Mouse (Mus musculus) CH12.LX (cell line): Measurements from ENCODE around the gene Apex1. TPM values are rescaled to one million over a fixed set of nuclear protein-coding genes. Genes with fewer than 3 reads are reported as not detected.
A peak's percentile ranks its signal among the peaks of the same experiment; 100 is the strongest.

Experiments used
- DNase-seq: peaks from one replicate; pipeline ENCODE4 v3.0.0-alpha.2; 2013; ENCODE audit errors: extremely low read depth
- H3K27ac ChIP-seq: 2 replicates; pipeline ENCODE4 v1.5.1; 2012; ENCODE audit warnings: low read depth, mild to moderate bottlenecking, control low read depth, moderate library complexity; ENCODE audit not compliant: insufficient read depth
- H3K27me3 ChIP-seq: replicated peaks from 2 replicates; pipeline ENCODE3; 2012; ENCODE audit warnings: inconsistent platforms
- H3K36me3 ChIP-seq, 2 experiments: replicated peaks in 1 of 2; 2 replicates each; pipeline versions ENCODE3 to v1.6.1; 2012; ENCODE audit warnings: inconsistent platforms in 1 of 2, low read length in 1 of 2, mild to moderate bottlenecking in 1 of 2, mixed read lengths in 1 of 2, moderate library complexity in 1 of 2; ENCODE audit not compliant: control insufficient read depth in 1 of 2, insufficient read depth in 1 of 2
- H3K4me1 ChIP-seq, 2 experiments: 2 replicates each; pipeline ENCODE4 v1.6.1; 2012; ENCODE audit warnings: inconsistent platforms in 1 of 2, moderate library complexity in 1 of 2; ENCODE audit not compliant: insufficient read depth in 2 of 2, control insufficient read depth in 1 of 2
- H3K4me2 ChIP-seq: 2 replicates; pipeline ENCODE4 v1.6.1; 2012; ENCODE audit warnings: low read depth, mild to moderate bottlenecking, control low read depth; ENCODE audit not compliant: poor library complexity, insufficient read depth, severe bottlenecking
- H3K4me3 ChIP-seq, 3 experiments: fragments of 150-350 bp in 1 of 3; sonication (generic) in 1 of 3; replicated peaks in 1 of 3; 2 replicates each; pipeline versions ENCODE3 to v1.5.1; 2011 to 2012; ENCODE audit warnings: low read depth in 2 of 3, low read length in 2 of 3, mild to moderate bottlenecking in 2 of 3, moderate library complexity in 2 of 3, control low read depth in 1 of 3, improper control_type of control experiment in 1 of 3, inconsistent platforms in 1 of 3, mixed read lengths in 1 of 3; ENCODE audit not compliant: poor library complexity in 1 of 3
- H3K79me2 ChIP-seq: replicated peaks from 2 replicates; pipeline ENCODE4 v1.6.1; 2012; ENCODE audit warnings: mild to moderate bottlenecking, moderate library complexity; ENCODE audit not compliant: control insufficient read depth, poor library complexity, insufficient read depth, severe bottlenecking; ENCODE audit errors: extremely low read depth
- H3K9ac ChIP-seq: 2 replicates; pipeline ENCODE4 v1.6.1; 2012; ENCODE audit warnings: low read depth, mild to moderate bottlenecking, control low read depth, moderate library complexity; ENCODE audit not compliant: insufficient read depth
- H3K9me3 ChIP-seq: replicated peaks from 2 replicates; pipeline ENCODE3; 2012; ENCODE audit warnings: low read length, inconsistent platforms, mixed read lengths
- CHD1 ChIP-seq: IDR thresholded peaks from 2 replicates; pipeline ENCODE4 v1.6.1; 2012; ENCODE audit warnings: low read depth, low read length, improper control_type of control experiment, inconsistent platforms
- CHD2 ChIP-seq: IDR thresholded peaks from 2 replicates; pipeline ENCODE4 v1.6.1; 2011; ENCODE audit warnings: low read length, improper control_type of control experiment
- CTCF ChIP-seq, 2 experiments: IDR thresholded peaks in 1 of 2; conservative IDR thresholded peaks in 1 of 2; 2 replicates each; pipeline ENCODE4 v1.5.1; 2011 to 2012; ENCODE audit warnings: low read depth in 2 of 2, low read length in 2 of 2, improper control_type of control experiment in 1 of 2, inconsistent platforms in 1 of 2, mild to moderate bottlenecking in 1 of 2, moderate library complexity in 1 of 2
- E2F4 ChIP-seq: IDR thresholded peaks from 2 replicates; pipeline ENCODE4 v1.6.1; 2011; ENCODE audit warnings: low read depth, low read length, improper control_type of control experiment; ENCODE audit not compliant: insufficient replicate concordance
- ELF1 ChIP-seq: IDR thresholded peaks from 2 replicates; pipeline ENCODE4 v1.6.1; 2014; ENCODE audit warnings: low read depth, mild to moderate bottlenecking, inconsistent platforms, low read length, improper control_type of control experiment
- EP300 ChIP-seq: IDR thresholded peaks from 2 replicates; pipeline ENCODE4 v1.6.1; 2011; ENCODE audit warnings: low read length, improper control_type of control experiment
- HCFC1 ChIP-seq: IDR thresholded peaks from 2 replicates; pipeline ENCODE4 v1.6.1; 2012; ENCODE audit warnings: low read depth, mild to moderate bottlenecking, inconsistent platforms, low read length, improper control_type of control experiment
- JUND ChIP-seq: conservative IDR thresholded peaks from 2 replicates; pipeline ENCODE4 v1.6.1; 2011; ENCODE audit warnings: low read depth, low read length, improper control_type of control experiment
- MAFK ChIP-seq: IDR thresholded peaks from 2 replicates; pipeline ENCODE4 v1.6.1; 2011; ENCODE audit warnings: low read length, improper control_type of control experiment; ENCODE audit not compliant: insufficient replicate concordance
- MAX ChIP-seq: IDR thresholded peaks from 2 replicates; pipeline ENCODE4 v1.6.1; 2011; ENCODE audit warnings: low read length, improper control_type of control experiment
- MAZ ChIP-seq: IDR thresholded peaks from 2 replicates; pipeline ENCODE4 v1.6.1; 2012; ENCODE audit warnings: low read depth, mild to moderate bottlenecking, inconsistent platforms, low read length, improper control_type of control experiment, moderate library complexity
- MEF2A ChIP-seq: IDR thresholded peaks from 2 replicates; pipeline ENCODE4 v1.6.1; 2014; ENCODE audit warnings: low read depth, mild to moderate bottlenecking, inconsistent platforms, low read length, improper control_type of control experiment, borderline replicate concordance
- MXI1 ChIP-seq: IDR thresholded peaks from 2 replicates; pipeline ENCODE4 v1.6.1; 2011; ENCODE audit warnings: mild to moderate bottlenecking, low read depth, low read length, improper control_type of control experiment
- NELFE ChIP-seq: IDR thresholded peaks from 2 replicates; pipeline ENCODE4 v1.6.1; 2011; ENCODE audit warnings: low read depth, low read length, improper control_type of control experiment
- NRF1 ChIP-seq: IDR thresholded peaks from 2 replicates; pipeline ENCODE4 v1.6.1; 2014; ENCODE audit warnings: low read depth, mild to moderate bottlenecking, inconsistent platforms, low read length, improper control_type of control experiment, moderate library complexity
- POLR2AphosphoS2 ChIP-seq: IDR thresholded peaks from 2 replicates; pipeline ENCODE4 v1.6.1; 2011; ENCODE audit warnings: low read depth, low read length, improper control_type of control experiment
- RAD21 ChIP-seq: IDR thresholded peaks from 2 replicates; pipeline ENCODE4 v1.6.1; 2011; ENCODE audit warnings: low read depth, mild to moderate bottlenecking, low read length, improper control_type of control experiment, moderate library complexity
- SIN3A ChIP-seq: IDR thresholded peaks from 2 replicates; pipeline ENCODE4 v1.6.1; 2012; ENCODE audit warnings: low read length, improper control_type of control experiment, inconsistent platforms
- SMC3 ChIP-seq: IDR thresholded peaks from 2 replicates; pipeline ENCODE4 v1.6.1; 2011; ENCODE audit warnings: low read depth, low read length, improper control_type of control experiment
- TCF12 ChIP-seq: IDR thresholded peaks from 2 replicates; pipeline ENCODE4 v1.6.1; 2014; ENCODE audit warnings: low read depth, mild to moderate bottlenecking, inconsistent platforms, low read length, improper control_type of control experiment
- USF2 ChIP-seq: conservative IDR thresholded peaks from 2 replicates; pipeline ENCODE4 v1.6.1; 2011; ENCODE audit warnings: low read depth, low read length, improper control_type of control experiment
- ZNF384 ChIP-seq: IDR thresholded peaks from 2 replicates; pipeline ENCODE4 v1.6.1; 2012; ENCODE audit warnings: low read depth, low read length, improper control_type of control experiment, inconsistent platforms
- dilution Hi-C: fragments of 300-500 bp; cut with MboI; formaldehyde crosslinking; loops from 2 replicates; pipeline ENCODE4 v1.14.3; 2020; ENCODE audit warnings: low sequenced_read_pairs; ENCODE audit not compliant: extremely low pct_unique_long_range_greater_than_20kb, extremely low pct_ligation_motif_present
- in situ Hi-C: fragments of 300-500 bp; cut with MboI; formaldehyde crosslinking; loops from 3 replicates; pipeline ENCODE4 v1.14.3; 2019; ENCODE audit warnings: low sequenced_read_pairs, low pct_ligation_motif_present, low pct_unique_long_range_greater_than_20kb, mixed read lengths
- polyA plus RNA-seq: library from polyadenylated mRNA; unstranded; fragments of >175 nt; gene quantifications from 2 replicates; pipeline ENCODE4 v1.2.1, GENCODE M21; 2012; ENCODE audit warnings: low read depth; ENCODE audit not compliant: insufficient read length
- total RNA-seq, 2 experiments: library from RNA; depleted of rRNA; stranded (reverse); fragments of 300-350 nt in 1 of 2; fragments of >200 nt in 1 of 2; gene quantifications; 2 replicates each; pipeline ENCODE4 v1.2.3; 2012 to 2014

Apex1 gene
- total and polyA plus RNA-seq, 3 experiments = 178 to 427 (median 353) TPM

GRCm38 (mm10) chr14:50936649-50937048 lies 11.9 kb downstream of the Apex1 start:
- Histone ChIP-seq H3K27ac (no peak overlapping the region), H3K36me3 (peaks cover 14 to 38% of the 10 kb centered on the region in 2 experiments), H3K4me1 (peaks cover 19 to 33% of the 10 kb centered on the region in 2 experiments), H3K79me2 (peaks cover 22% of the 10 kb centered on the region), H3K27me3 (no peaks in the 10 kb centered on the region), H3K4me3 (no peak overlapping the region), H3K4me2 (no peak overlapping the region), H3K9ac (no peak overlapping the region), H3K9me3 (no peaks in the 10 kb centered on the region)
- no peak for DNase-seq
- dilution Hi-C loops = no loop called here
- TF ChIP-seq CHD2 (no peak), USF2 (no peak), JUND (no peak), SMC3 (no peak), RAD21 (no peak), EP300 (no peak), CTCF (conservative IDR thresholded peaks at IDR 0.05 in 1 of 2, IDR thresholded peaks at IDR 0.05 in 1 of 2; ENCODE audit: low read depth in 2 of 2, low read length in 2 of 2) (no peak)
- in situ Hi-C loops = loop anchor here (10.0 kb wide), 1 partner anchor 128 kb away; no protein-coding TSS in a partner anchor

GRCm38 (mm10) chr14:50938119-50938908 lies 13.5 kb downstream of the Apex1 start:
- H3K4me2 ChIP-seq = peak overlapping the region; percentile 76
- peaks cover 22% of the 10 kb centered on the region for H3K79me2 ChIP-seq
- dilution Hi-C loops = no loop called here
- DNase-seq = no peak
- H3K27ac ChIP-seq = no peak overlapping the region
- H3K4me3 ChIP-seq = peak overlapping the region; percentile 56 to 99 (median 78)
- H3K4me1 ChIP-seq = peaks cover 19 to 27% of the 10 kb centered on the region in 2 experiments
- TF ChIP-seq MAZ (no peak), SIN3A (no peak), NRF1 (no peak), MEF2A (no peak), ELF1 (no peak), E2F4 (no peak), HCFC1 (no peak), CHD1 (no peak), POLR2AphosphoS2 (no peak), MAFK (no peak), RAD21 (no peak), TCF12 (no peak), SMC3 (no peak), MXI1 (no peak), MAX (no peak), NELFE (no peak), EP300 (no peak), ZNF384 (no peak)
- peak overlapping the region; percentile 97 for H3K9ac ChIP-seq
- no peaks in the 10 kb centered on the region for H3K27me3 ChIP-seq
- H3K36me3 ChIP-seq = peaks cover 14 to 36% of the 10 kb centered on the region in 2 experiments
- H3K9me3 ChIP-seq = no peaks in the 10 kb centered on the region
- in situ Hi-C loops = loop anchor here (10.0 kb wide), 1 partner anchor 126 kb away; no protein-coding TSS in a partner anchor
